Mouse (Mus musculus) MEL (cell line): ENCODE results near the gene Pdk2. TPM values are rescaled to one million over a fixed set of nuclear protein-coding genes. Genes with fewer than 3 reads are reported as not detected.

Experiments used
- DNase-seq: peaks from one replicate; pipeline ENCODE4 v3.0.0; 2011; ENCODE audit warnings: low read depth, low spot score
- H3K27ac ChIP-seq: 2 replicates; pipeline ENCODE4 v1.5.1; 2012; ENCODE audit warnings: low read depth, mild to moderate bottlenecking, control low read depth, low read length, moderate library complexity; ENCODE audit not compliant: control insufficient read depth
- H3K27me3 ChIP-seq, 2 experiments: fragments of 150-350 bp in 1 of 2; sonication (generic) in 1 of 2; 2 replicates each; pipeline ENCODE4 v1.6.1; 2012; ENCODE audit warnings: low read length in 2 of 2, mild to moderate bottlenecking in 2 of 2, improper control_type of control experiment in 1 of 2, moderate library complexity in 1 of 2; ENCODE audit not compliant: insufficient read depth in 2 of 2, control insufficient read depth in 1 of 2
- H3K36me3 ChIP-seq, 2 experiments: 2 replicates each; pipeline ENCODE4 v1.6.1; 2012 to 2014; ENCODE audit warnings: low read length in 2 of 2, improper control_type of control experiment in 1 of 2, inconsistent platforms in 1 of 2, mild to moderate bottlenecking in 1 of 2; ENCODE audit not compliant: insufficient read depth in 2 of 2, control insufficient read depth in 1 of 2
- H3K4me1 ChIP-seq, 2 experiments: fragments of 150-350 bp in 1 of 2; sonication (generic) in 1 of 2; 2 replicates each; pipeline ENCODE4 v1.6.1; 2012; ENCODE audit warnings: low read length in 2 of 2, improper control_type of control experiment in 1 of 2, mild to moderate bottlenecking in 1 of 2; ENCODE audit not compliant: insufficient read depth in 2 of 2, control insufficient read depth in 1 of 2
- H3K4me3 ChIP-seq, 2 experiments: fragments of 150-350 bp in 1 of 2; sonication (generic) in 1 of 2; 2 replicates each; pipeline ENCODE4 v1.5.1; 2012; ENCODE audit warnings: low read depth in 2 of 2, low read length in 2 of 2, mild to moderate bottlenecking in 2 of 2, moderate library complexity in 2 of 2, control low read depth in 1 of 2, improper control_type of control experiment in 1 of 2; ENCODE audit not compliant: control insufficient read depth in 1 of 2, insufficient read depth in 1 of 2
- H3K79me2 ChIP-seq: 2 replicates; pipeline ENCODE4 v1.6.1; 2012; ENCODE audit warnings: mild to moderate bottlenecking, low read length, moderate library complexity; ENCODE audit not compliant: control insufficient read depth, poor library complexity, insufficient read depth
- H3K9ac ChIP-seq: 2 replicates; pipeline ENCODE4 v1.6.1; 2012; ENCODE audit warnings: low read depth, mild to moderate bottlenecking, control low read depth, low read length, moderate library complexity; ENCODE audit not compliant: control insufficient read depth, poor library complexity, severe bottlenecking
- H3K9me3 ChIP-seq: fragments of 150-350 bp; sonication (generic); replicated peaks from 2 replicates; pipeline ENCODE4 v1.6.1; 2012; ENCODE audit warnings: mild to moderate bottlenecking, low read length, improper control_type of control experiment, moderate library complexity; ENCODE audit not compliant: insufficient read depth
- BHLHE40 ChIP-seq: IDR thresholded peaks from 2 replicates; pipeline ENCODE4 v1.6.1; 2012; ENCODE audit warnings: low read depth, mild to moderate bottlenecking, inconsistent platforms, low read length, improper control_type of control experiment, borderline replicate concordance
- CHD1 ChIP-seq: IDR thresholded peaks from 2 replicates; pipeline ENCODE4 v1.6.1; 2012; ENCODE audit warnings: low read depth, mild to moderate bottlenecking, inconsistent platforms, low read length, improper control_type of control experiment
- CHD2 ChIP-seq: IDR thresholded peaks from 2 replicates; pipeline ENCODE4 v1.6.1; 2011; ENCODE audit warnings: low read length, improper control_type of control experiment
- CTCF ChIP-seq, 3 experiments: IDR thresholded peaks in 2 of 3; conservative IDR thresholded peaks in 1 of 3; 2 replicates each; pipeline ENCODE4 v1.5.1; 2011 to 2012; ENCODE audit warnings: low read length in 3 of 3, low read depth in 2 of 3, mild to moderate bottlenecking in 2 of 3, improper control_type of control experiment in 1 of 3, inconsistent platforms in 1 of 3, mixed read lengths in 1 of 3, moderate library complexity in 1 of 3; ENCODE audit not compliant: control insufficient read depth in 1 of 3, insufficient read depth in 1 of 3, poor library complexity in 1 of 3, severe bottlenecking in 1 of 3
- E2F4 ChIP-seq: IDR thresholded peaks from 2 replicates; pipeline ENCODE4 v1.6.1; 2011; ENCODE audit warnings: low read depth, low read length, improper control_type of control experiment, borderline replicate concordance
- ELF1 ChIP-seq: IDR thresholded peaks from 2 replicates; pipeline ENCODE4 v1.6.1; 2014; ENCODE audit warnings: low read depth, mild to moderate bottlenecking, inconsistent platforms, low read length, improper control_type of control experiment, moderate library complexity
- EP300 ChIP-seq, 2 experiments: IDR thresholded peaks; 2 replicates each; pipeline ENCODE4 v1.6.1; 2011; ENCODE audit warnings: improper control_type of control experiment in 2 of 2, low read length in 2 of 2, low read depth in 1 of 2, mild to moderate bottlenecking in 1 of 2
- ETS1 ChIP-seq: IDR thresholded peaks from 2 replicates; pipeline ENCODE4 v1.6.1; 2012; ENCODE audit warnings: low read depth, mild to moderate bottlenecking, inconsistent platforms, low read length, improper control_type of control experiment, moderate library complexity
- GATA1 ChIP-seq: IDR thresholded peaks from 2 replicates; pipeline ENCODE4 v1.6.1; 2011; ENCODE audit warnings: low read depth, low read length, improper control_type of control experiment
- HCFC1 ChIP-seq: IDR thresholded peaks from 2 replicates; pipeline ENCODE4 v1.6.1; 2012; ENCODE audit warnings: low read depth, mild to moderate bottlenecking, inconsistent platforms, low read length, improper control_type of control experiment, moderate library complexity
- JUND ChIP-seq: IDR thresholded peaks from 2 replicates; pipeline ENCODE4 v1.6.1; 2011; ENCODE audit warnings: low read depth, mild to moderate bottlenecking, improper control_type of control experiment, low read length
- KAT2A ChIP-seq: conservative IDR thresholded peaks from 2 replicates; pipeline ENCODE4 v1.6.1; 2012; ENCODE audit warnings: low read depth, low read length, improper control_type of control experiment, inconsistent platforms
- MAFK ChIP-seq: IDR thresholded peaks from 2 replicates; pipeline ENCODE4 v1.6.1; 2011; ENCODE audit warnings: low read depth, mild to moderate bottlenecking, low read length, improper control_type of control experiment, borderline replicate concordance
- MAX ChIP-seq: IDR thresholded peaks from 2 replicates; pipeline ENCODE4 v1.6.1; 2011; ENCODE audit warnings: low read length, improper control_type of control experiment
- MAZ ChIP-seq: IDR thresholded peaks from 2 replicates; pipeline ENCODE4 v1.6.1; 2012; ENCODE audit warnings: low read depth, mild to moderate bottlenecking, inconsistent platforms, low read length, improper control_type of control experiment
- MXI1 ChIP-seq: IDR thresholded peaks from 2 replicates; pipeline ENCODE4 v1.6.1; 2011; ENCODE audit warnings: mild to moderate bottlenecking, low read depth, low read length, improper control_type of control experiment
- MYB ChIP-seq: IDR thresholded peaks from 2 replicates; pipeline ENCODE4 v1.6.1; 2011; ENCODE audit warnings: mild to moderate bottlenecking, low read depth, low read length, improper control_type of control experiment
- MYC ChIP-seq: IDR thresholded peaks from 2 replicates; pipeline ENCODE4 v1.6.1; 2011; ENCODE audit warnings: low read depth, mild to moderate bottlenecking, low read length, improper control_type of control experiment, moderate library complexity
- NELFE ChIP-seq: IDR thresholded peaks from 2 replicates; pipeline ENCODE4 v1.6.1; 2011; ENCODE audit warnings: low read depth, low read length, improper control_type of control experiment
- NRF1 ChIP-seq: IDR thresholded peaks from 2 replicates; pipeline ENCODE4 v1.6.1; 2014; ENCODE audit warnings: low read depth, mild to moderate bottlenecking, inconsistent platforms, low read length, improper control_type of control experiment, moderate library complexity; ENCODE audit not compliant: poor library complexity, insufficient read depth, severe bottlenecking
- POLR2A ChIP-seq, 2 experiments: IDR thresholded peaks; 2 replicates each; pipeline ENCODE4 v1.6.1; 2011 to 2012; ENCODE audit warnings: low read length in 2 of 2, mild to moderate bottlenecking in 2 of 2, control low read depth in 1 of 2, improper control_type of control experiment in 1 of 2, low read depth in 1 of 2, moderate library complexity in 1 of 2; ENCODE audit not compliant: control insufficient read depth in 1 of 2, insufficient read depth in 1 of 2, poor library complexity in 1 of 2
- POLR2AphosphoS5 ChIP-seq: IDR thresholded peaks from 2 replicates; pipeline ENCODE4 v1.6.1; 2012; ENCODE audit warnings: low read depth, borderline replicate concordance, mild to moderate bottlenecking, inconsistent platforms, low read length, moderate library complexity, mixed read lengths
- RAD21 ChIP-seq: IDR thresholded peaks from 2 replicates; pipeline ENCODE4 v1.6.1; 2011; ENCODE audit warnings: mild to moderate bottlenecking, low read depth, low read length, improper control_type of control experiment
- RCOR1 ChIP-seq: IDR thresholded peaks from 2 replicates; pipeline ENCODE4 v1.6.1; 2012; ENCODE audit warnings: low read depth, mild to moderate bottlenecking, inconsistent platforms, low read length, improper control_type of control experiment
- SIN3A ChIP-seq: IDR thresholded peaks from 2 replicates; pipeline ENCODE4 v1.6.1; 2012; ENCODE audit warnings: low read length, improper control_type of control experiment, inconsistent platforms
- SMC3 ChIP-seq: IDR thresholded peaks from 2 replicates; pipeline ENCODE4 v1.6.1; 2011; ENCODE audit warnings: low read depth, low read length, improper control_type of control experiment
- TAL1 ChIP-seq: IDR thresholded peaks from 2 replicates; pipeline ENCODE4 v1.6.1; 2012; ENCODE audit warnings: mild to moderate bottlenecking, inconsistent platforms, low read length, moderate library complexity, mixed read lengths
- TBP ChIP-seq: IDR thresholded peaks from 2 replicates; pipeline ENCODE4 v1.8.0; 2011; ENCODE audit warnings: low read depth, low read length, improper control_type of control experiment
- TCF12 ChIP-seq: IDR thresholded peaks from 2 replicates; pipeline ENCODE4 v1.6.1; 2014; ENCODE audit warnings: low read depth, mild to moderate bottlenecking, inconsistent platforms, low read length, improper control_type of control experiment, moderate library complexity
- UBTF ChIP-seq: IDR thresholded peaks from 2 replicates; pipeline ENCODE4 v1.6.1; 2012; ENCODE audit warnings: low read depth, mild to moderate bottlenecking, inconsistent platforms, low read length, improper control_type of control experiment, moderate library complexity, borderline replicate concordance; ENCODE audit not compliant: insufficient read depth
- USF1 ChIP-seq: IDR thresholded peaks from 2 replicates; pipeline ENCODE4 v1.6.1; 2014; ENCODE audit warnings: low read depth, mild to moderate bottlenecking, inconsistent platforms, low read length, improper control_type of control experiment, moderate library complexity
- USF2 ChIP-seq, 2 experiments: IDR thresholded peaks; 2 replicates each; pipeline ENCODE4 v1.6.1; 2011 to 2012; ENCODE audit warnings: improper control_type of control experiment in 2 of 2, low read length in 2 of 2, borderline replicate concordance in 1 of 2, inconsistent platforms in 1 of 2, low read depth in 1 of 2, mild to moderate bottlenecking in 1 of 2; ENCODE audit not compliant: insufficient read depth in 1 of 2
- ZNF384 ChIP-seq: IDR thresholded peaks from 2 replicates; pipeline ENCODE4 v1.6.1; 2012; ENCODE audit warnings: low read depth, mild to moderate bottlenecking, inconsistent platforms, low read length, improper control_type of control experiment
- polyA plus RNA-seq, 2 experiments: library from polyadenylated mRNA; stranded (reverse) in 1 of 2; unstranded in 1 of 2; fragments of >175 nt in 1 of 2; fragments of >200 nt in 1 of 2; gene quantifications; 2 replicates each; pipeline versions ENCODE4 v1.2.1 to v1.2.4; 2012; ENCODE audit warnings: low replicate concordance in 2 of 2, low read depth in 1 of 2; ENCODE audit not compliant: insufficient read length in 2 of 2, insufficient read depth in 1 of 2, missing spikeins in 1 of 2
- total RNA-seq: library from RNA; depleted of rRNA; stranded (reverse); fragments of 300-350 nt; gene quantifications from 2 replicates; pipeline ENCODE4 v1.2.3, GENCODE M21; 2012

The Pdk2 gene
- total and polyA plus RNA-seq, 3 experiments, result 0.81 to 8.0 TPM; not detected in 1

DNA sequence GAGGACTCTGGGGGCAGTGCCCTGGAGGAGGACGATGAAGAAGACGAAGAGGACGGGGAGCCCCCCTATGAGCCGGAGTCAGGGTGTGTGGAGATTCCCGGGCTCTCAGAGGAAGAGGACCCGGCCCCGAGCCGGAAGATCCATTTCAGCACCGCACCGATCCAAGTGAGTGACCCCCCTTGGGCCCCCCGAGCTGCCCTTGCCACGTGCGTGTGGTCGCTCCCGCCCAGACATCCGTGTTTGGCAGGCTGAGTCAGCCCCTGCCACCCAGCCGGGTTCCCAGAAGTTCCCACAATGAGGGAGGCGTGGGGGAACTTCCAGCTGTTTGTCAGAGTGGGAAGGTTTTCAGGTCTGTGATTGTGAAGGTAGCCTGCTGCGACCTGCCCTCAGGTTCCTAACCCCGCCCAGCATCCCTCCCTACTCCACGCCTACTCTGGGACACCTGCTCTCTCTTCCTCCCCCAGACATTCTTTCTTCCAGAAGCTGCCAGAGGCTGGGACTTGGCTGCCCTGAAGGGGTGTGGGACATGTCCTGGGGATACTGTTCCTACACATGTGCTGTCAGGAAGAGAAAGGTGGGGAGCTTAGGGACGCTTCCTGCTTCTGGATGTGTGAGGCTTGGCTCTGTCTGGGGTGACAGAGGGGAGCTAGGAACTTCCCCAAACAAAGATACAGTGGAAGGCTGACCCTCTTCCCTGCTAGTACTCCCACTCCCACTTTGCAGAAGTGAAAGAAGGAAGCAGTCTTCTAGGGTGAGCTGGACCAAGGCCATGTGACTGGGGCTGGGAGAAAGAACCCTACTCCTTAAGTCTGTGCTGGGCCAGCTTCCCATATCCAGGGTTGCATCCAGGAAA, 48.2 kb downstream of the Pdk2 start:
- Histone ChIP-seq H3K27ac (peak overlapping the region; percentile 75), H3K9ac (peak overlapping the region; percentile 97), H3K9me3 (no peaks in the 10 kb centered on the region), H3K4me3 (peak overlapping the region; percentile 79 to 87), H3K4me1 (peaks cover 37 to 61% of the 10 kb centered on the region in 2 experiments), H3K36me3 (peaks cover 0 to 45% of the 10 kb centered on the region in 2 experiments; a peak in 2 of 4 replicates), H3K27me3 (no peaks in the 10 kb centered on the region), H3K79me2 (peaks cover 78% of the 10 kb centered on the region)
- peak; percentile 81 for DNase-seq
- TF ChIP-seq TAL1 (no peak), NRF1 (no peak), SIN3A (peak; percentile 92), USF1 (peak; percentile 84), CHD1 (peak; percentile 21; the same call in 1 of the 2 replicates), RAD21 (no peak), TBP (0 out of 2 replicates have a peak, but pooled peaks have one; percentile 0), E2F4 (no peak), EP300 (IDR thresholded peaks at IDR 0.05; ENCODE audit: low read depth in 1 of 2, low read length in 2 of 2) (peak; percentile 28 to 60; a peak in 3 of 4 replicates), CHD2 (no peak), HCFC1 (no peak), MAFK (no peak), MXI1 (peak; percentile 92), USF2 (IDR thresholded peaks at IDR 0.05; ENCODE audit: borderline replicate concordance in 1 of 2, insufficient read depth in 1 of 2, low read depth in 1 of 2, low read length in 2 of 2) (no peak), KAT2A (no peak), MYB (no peak), SMC3 (no peak), TCF12 (peak; percentile 27), ZNF384 (peak; percentile 10; the same call in 1 of the 2 replicates), RCOR1 (peak; percentile 32; the same call in 1 of the 2 replicates), JUND (no peak), CTCF (IDR thresholded peaks at IDR 0.05 in 2 of 3, conservative IDR thresholded peaks at IDR 0.05 in 1 of 3; ENCODE audit: control insufficient read depth in 1 of 3, insufficient read depth in 1 of 3, low read depth in 2 of 3, low read length in 3 of 3, poor library complexity in 1 of 3, severe bottlenecking in 1 of 3) (no peak), MAZ (peak; percentile 65; the same call in 1 of the 2 replicates), ETS1 (no peak; the same call in 1 of the 2 replicates), NELFE (peak; percentile 50), MAX (peak; percentile 50), GATA1 (no peak), MYC (peak; percentile 66; the same call in 1 of the 2 replicates), UBTF (0 out of 2 replicates have a peak, but pooled peaks have one; percentile 7), POLR2AphosphoS5 (no peak), BHLHE40 (no peak), POLR2A (IDR thresholded peaks at IDR 0.05; ENCODE audit: control insufficient read depth in 1 of 2, insufficient read depth in 1 of 2, low read depth in 1 of 2, low read length in 2 of 2, poor library complexity in 1 of 2) (peak in 1 of 2 experiments; percentile 49; a peak in 3 of 4 replicates), ELF1 (peak; percentile 51)
